In the genomic region with DNA sequence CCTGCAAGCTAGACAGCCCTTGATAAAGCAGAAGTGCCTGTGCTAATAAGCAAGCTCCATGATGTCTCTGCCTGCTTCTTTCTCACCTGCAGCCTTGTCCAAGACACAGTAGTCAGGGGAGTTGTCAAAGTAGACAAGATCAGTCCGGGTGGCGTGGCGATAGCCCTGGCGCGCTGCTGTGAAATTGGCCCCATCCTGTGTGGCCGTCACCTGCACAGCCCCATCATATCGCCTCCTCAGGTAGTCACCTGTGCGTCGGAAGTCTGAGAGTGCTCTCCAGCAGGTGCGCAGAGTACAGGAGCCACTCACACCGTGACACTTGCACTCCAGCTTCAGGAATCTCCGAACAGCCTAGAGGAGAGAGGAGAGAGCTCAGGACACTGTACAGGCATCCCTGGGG, we compare ENCODE assay signal across 29 mouse cellular contexts. TPM values are rescaled to one million over a fixed set of nuclear protein-coding genes. Genes with fewer than 3 reads are reported as not detected.
"Had no signal": no experiment of that assay in that cellular context is flagged by ENCODE, and none has a peak within 500 bp of the region (broad histone marks: within the 10 kb centered on the region; RNA-seq: fewer than 3 reads in every experiment).

No protein-coding gene starts in this region.

- H3K4me3 ChIP-seq: heart, embryonic 12.5 days; heart, embryonic 13.5 days; heart, embryonic 15.5 days; hindbrain, embryonic 10.5 days; hindbrain, embryonic 12.5 days; hindbrain, embryonic 13.5 days; hindbrain, embryonic 15.5 days; intestine, embryonic 15.5 days; kidney, embryonic 15.5 days; layer of hippocampus, adult 2 months; left cerebral cortex, adult 2 months had no signal

- H3K9me3 ChIP-seq: heart, embryonic 12.5 days; heart, embryonic 13.5 days; heart, embryonic 15.5 days; hindbrain, embryonic 10.5 days; hindbrain, embryonic 12.5 days; hindbrain, embryonic 13.5 days; hindbrain, embryonic 15.5 days; intestine, embryonic 15.5 days; kidney, embryonic 15.5 days had no signal

- DNase-seq: heart, postnatal 10 days; heart, postnatal 36 days; kidney, adult 11 months; kidney, adult 18-20 months; kidney, adult 2 months; kidney, adult 8-10 months; kidney, adult 9 months; kidney, postnatal 10 days; kidney, postnatal 14 days; kidney, postnatal 25 days; kidney, postnatal 36 days; kidney, postnatal 4 days; layer of hippocampus, adult 9-11 months; layer of hippocampus, postnatal 36 days had no signal

- H3K4me1 ChIP-seq: hindbrain, embryonic 12.5 days; hindbrain, embryonic 13.5 days; hindbrain, embryonic 15.5 days; intestine, embryonic 15.5 days; kidney, embryonic 15.5 days had no signal

- H3K27ac ChIP-seq: heart, embryonic 13.5 days; heart, embryonic 15.5 days; hindbrain, embryonic 10.5 days; hindbrain, embryonic 12.5 days; hindbrain, embryonic 13.5 days; hindbrain, embryonic 14.5 days; hindbrain, embryonic 15.5 days; hindbrain, postnatal 0 days; intestine, embryonic 15.5 days; kidney, embryonic 15.5 days; kidney, postnatal 0 days; layer of hippocampus, adult 2 months; left cerebral cortex, adult 2 months had no signal

- H3K27me3 ChIP-seq: heart, embryonic 12.5 days; heart, embryonic 13.5 days; heart, embryonic 15.5 days; hindbrain, embryonic 12.5 days; hindbrain, embryonic 13.5 days; hindbrain, embryonic 15.5 days; intestine, embryonic 15.5 days; kidney, embryonic 15.5 days had no signal

RNA-seq across cellular contexts. Expression of a gene that starts 10.8 kb away (rescaled TPM):
- total RNA-seq: hematopoietic stem cell, adult 5-6 weeks had no signal
